Mouse (Mus musculus) embryonic facial prominence, embryonic 14.5 days (tissue): ENCODE measurements around the gene Ncoa3. TPM values are rescaled to one million over a fixed set of nuclear protein-coding genes. Genes with fewer than 3 reads are reported as not detected.

ENCODE experiments used
- ATAC-seq: fragments of 200-750 bp; cut with Nextera tagmentation; 2 replicates; pipeline ENCODE4 v1.8.0; 2017; ENCODE audit warnings: low read depth, moderate number of reproducible peaks, moderate TSS enrichment
- DNase-seq: peaks from one replicate; pipeline ENCODE4 v3.0.0-alpha.2; 2015; ENCODE audit warnings: low spot score
- H3K27ac ChIP-seq: fragments of 300-500 bp; sonication (generic); replicated peaks from 2 replicates; pipeline ENCODE4 v1.5.1; 2014; ENCODE audit warnings: low read depth, mild to moderate bottlenecking, low read length, moderate library complexity
- H3K27me3 ChIP-seq: fragments of 300-500 bp; sonication (generic); replicated peaks from 2 replicates; pipeline ENCODE4 v1.6.1; 2014; ENCODE audit warnings: low read length; ENCODE audit not compliant: control insufficient read depth, insufficient read depth
- H3K36me3 ChIP-seq: fragments of 300-500 bp; sonication (generic); 2 replicates; pipeline ENCODE4 v1.6.1; 2014; ENCODE audit warnings: low read length, mixed read lengths; ENCODE audit not compliant: control insufficient read depth, insufficient read depth
- H3K4me1 ChIP-seq: fragments of 300-500 bp; sonication (generic); 2 replicates; pipeline ENCODE4 v1.6.1; 2014; ENCODE audit warnings: antibody characterized with exemption, low read length; ENCODE audit not compliant: control insufficient read depth, insufficient read depth
- H3K4me2 ChIP-seq: fragments of 300-500 bp; sonication (generic); 2 replicates; pipeline ENCODE4 v1.6.1; 2014; ENCODE audit warnings: low read depth, mild to moderate bottlenecking, low read length, moderate library complexity, mixed read lengths
- H3K4me3 ChIP-seq: fragments of 300-500 bp; sonication (generic); 2 replicates; pipeline ENCODE4 v1.5.1; 2014; ENCODE audit warnings: low read depth, mild to moderate bottlenecking, low read length
- H3K9ac ChIP-seq: fragments of 300-500 bp; sonication (generic); 2 replicates; pipeline ENCODE4 v1.6.1; 2014; ENCODE audit warnings: low read depth, mild to moderate bottlenecking, low read length, moderate library complexity, mixed read lengths
- H3K9me3 ChIP-seq: fragments of 300-500 bp; sonication (generic); 2 replicates; pipeline ENCODE4 v1.6.1; 2016; ENCODE audit warnings: low read length; ENCODE audit not compliant: control insufficient read depth
- WGBS: fragments of 180-500 bp; shearing (Covaris S2); extraction: QIAGEN DNeasy Blood & Tissue Kit; methylation state at CpG from one replicate; pipeline ENCODE4 v1.1.7; 2014; 5-methylcytosine and 5-hydroxymethylcytosine counted together
- polyA plus RNA-seq: library from polyadenylated mRNA; unstranded; fragments of >200 nt; fragmentation: Nextera tagmentation; extraction: Ambion mirVana; gene quantifications from 2 replicates; pipeline ENCODE4 v1.2.1, GENCODE M21; 2014

Ncoa3 gene
- polyA plus RNA-seq, 1 experiment from 2014 or later, result 15.6 TPM

DNA sequence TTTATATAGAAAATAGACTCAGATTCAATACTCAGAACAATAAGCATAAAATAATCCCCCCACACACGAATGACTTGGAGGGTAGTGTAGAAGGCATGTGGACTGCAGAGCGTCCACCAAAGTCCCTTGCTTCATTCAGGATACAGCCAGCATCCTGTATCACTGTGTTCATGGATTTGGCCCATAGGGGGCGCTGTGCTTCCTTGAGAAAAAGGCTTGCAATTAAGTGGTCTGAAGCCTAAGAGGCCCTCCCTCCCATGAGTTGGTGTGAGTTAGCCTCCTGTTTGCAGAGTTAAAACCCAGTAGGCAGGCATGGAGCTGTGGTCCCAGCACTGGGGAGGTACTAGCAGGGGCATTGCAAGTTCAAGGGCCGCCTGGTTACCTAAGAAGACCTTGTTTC lies 115.9 kb downstream of the Ncoa3 start:
- Histone ChIP-seq H3K36me3 (peaks cover 27% of the 10 kb centered on the region), H3K4me1 (no peaks in the 10 kb centered on the region), H3K4me3 (no peak overlapping the region), H3K9ac (no peak overlapping the region), H3K27ac (no peak overlapping the region), H3K4me2 (no peak overlapping the region), H3K9me3 (no peaks in the 10 kb centered on the region), H3K27me3 (no peaks in the 10 kb centered on the region)
- ATAC-seq, result 0 out of 2 replicates have a peak, but pooled peaks have one; percentile 14
- peak; percentile 90 for DNase-seq
- 20% methylated on average over 4 of the region's 4 CpGs for WGBS

DNA sequence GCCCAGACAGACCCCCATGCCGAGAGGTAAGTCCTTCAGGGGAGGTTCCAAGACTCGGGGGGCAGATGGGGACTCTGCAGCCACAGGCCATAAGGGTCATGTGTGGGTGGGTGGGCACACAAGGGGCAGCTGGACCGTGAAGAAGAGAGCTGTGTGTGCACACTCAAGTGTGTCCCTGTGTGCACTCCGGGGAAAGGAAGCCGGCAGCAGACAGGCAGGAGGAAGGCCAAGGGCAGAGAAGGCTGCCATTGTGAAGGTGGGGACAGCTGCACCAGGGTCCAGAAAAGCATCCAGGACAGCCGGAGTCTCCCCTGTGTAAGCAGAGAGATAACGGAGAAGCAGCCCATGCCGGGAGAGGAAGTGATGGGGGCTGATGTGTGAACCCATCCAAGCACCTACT lies 118.3 kb downstream of the Ncoa3 start:
- 81% methylated on average over 8 of the region's 8 CpGs for WGBS
- DNase-seq (no peak), ATAC-seq (no peak)
- no peak overlapping the region for H3K4me3 ChIP-seq
- H3K4me2 ChIP-seq, result no peak overlapping the region
- peaks cover 40% of the 10 kb centered on the region for H3K36me3 ChIP-seq
- H3K27ac ChIP-seq, result no peak overlapping the region
- H3K9me3 ChIP-seq, result no peaks in the 10 kb centered on the region
- no peaks in the 10 kb centered on the region for H3K4me1 ChIP-seq
- H3K9ac ChIP-seq, result no peak overlapping the region
- no peaks in the 10 kb centered on the region for H3K27me3 ChIP-seq

DNA sequence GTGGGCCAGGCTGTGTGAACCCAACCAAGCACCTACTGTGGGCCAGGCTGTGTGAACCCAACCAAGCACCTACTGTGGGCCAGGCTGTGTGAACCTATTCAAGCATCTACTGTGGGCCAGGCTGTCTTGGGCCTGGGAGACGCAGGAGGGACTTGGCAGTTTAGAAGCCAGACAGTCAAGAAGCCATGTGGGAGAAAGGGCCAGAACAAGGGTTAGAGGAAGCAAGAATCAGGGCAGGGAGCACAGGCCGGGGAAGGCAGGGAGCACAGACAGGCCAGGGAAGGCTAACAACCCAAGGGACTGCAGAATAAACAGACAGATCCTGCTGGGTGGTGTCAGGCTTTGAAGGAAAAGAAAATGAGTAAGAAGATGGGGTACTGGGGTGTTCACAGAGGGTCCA lies 118.8 kb downstream of the Ncoa3 start:
- no peak for DNase-seq
- Histone ChIP-seq H3K36me3 (peaks cover 45% of the 10 kb centered on the region), H3K9me3 (no peaks in the 10 kb centered on the region), H3K4me3 (no peak overlapping the region), H3K9ac (no peak overlapping the region), H3K27ac (no peak overlapping the region), H3K4me1 (no peaks in the 10 kb centered on the region), H3K4me2 (no peak overlapping the region), H3K27me3 (no peaks in the 10 kb centered on the region)
- 81% methylated on average over 2 of the region's 2 CpGs for WGBS
- no peak for ATAC-seq

DNA sequence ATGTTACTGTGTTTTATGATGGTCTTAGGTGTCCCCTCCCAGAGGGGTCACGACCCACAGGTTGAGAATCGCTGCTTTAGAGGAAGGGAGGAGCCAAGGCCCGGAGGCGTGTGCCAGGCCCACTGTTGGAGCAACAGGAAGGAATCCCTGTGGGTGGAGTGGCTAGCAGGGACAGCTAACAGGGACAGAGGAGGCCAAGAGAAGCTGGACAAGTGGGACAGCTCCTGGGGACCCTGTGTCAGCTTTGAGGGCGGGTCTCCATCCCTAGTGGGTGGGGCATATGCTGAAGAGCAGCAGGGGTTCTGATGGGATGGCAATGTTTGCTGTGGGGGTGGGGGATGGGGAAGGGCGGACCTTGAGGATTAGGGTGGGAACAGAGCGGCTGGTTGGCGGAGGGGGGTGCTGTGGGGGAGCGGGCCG lies 119.4 kb downstream of the Ncoa3 start:
- Histone ChIP-seq H3K4me2 (no peak overlapping the region), H3K4me1 (no peaks in the 10 kb centered on the region), H3K36me3 (peaks cover 50% of the 10 kb centered on the region), H3K9ac (no peak overlapping the region), H3K27ac (no peak overlapping the region), H3K4me3 (no peak overlapping the region), H3K9me3 (no peaks in the 10 kb centered on the region), H3K27me3 (no peaks in the 10 kb centered on the region)
- WGBS, result 65% methylated on average over 10 of the region's 10 CpGs
- DNase-seq (no peak), ATAC-seq (no peak)

DNA sequence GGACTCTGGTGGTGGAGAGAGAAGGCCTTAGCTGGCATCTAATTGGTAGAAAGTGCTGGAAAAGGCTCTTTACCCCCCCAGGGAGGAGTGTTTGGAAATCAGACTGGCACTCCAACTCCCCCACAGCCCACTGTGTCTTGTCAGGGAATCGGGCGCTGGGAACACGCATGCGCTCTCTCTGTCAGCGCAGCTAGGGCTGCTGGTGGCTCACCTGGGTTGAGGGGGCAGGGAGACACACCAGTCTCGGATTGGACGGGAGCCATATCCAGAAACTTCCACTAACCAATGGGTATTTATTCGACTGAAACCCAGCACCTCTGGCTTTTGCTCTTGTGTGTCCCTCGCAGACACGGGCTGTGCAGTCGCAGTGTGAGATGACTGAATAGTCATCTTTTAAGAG lies 120.5 kb downstream of the Ncoa3 start:
- Histone ChIP-seq H3K4me3 (no peak overlapping the region), H3K4me1 (no peaks in the 10 kb centered on the region), H3K27me3 (no peaks in the 10 kb centered on the region), H3K4me2 (no peak overlapping the region), H3K36me3 (peaks cover 47% of the 10 kb centered on the region), H3K9ac (no peak overlapping the region), H3K27ac (no peak overlapping the region), H3K9me3 (no peaks in the 10 kb centered on the region)
- ATAC-seq (no peak), DNase-seq (no peak)
- WGBS, result 84% methylated on average over 11 of the region's 11 CpGs

DNA sequence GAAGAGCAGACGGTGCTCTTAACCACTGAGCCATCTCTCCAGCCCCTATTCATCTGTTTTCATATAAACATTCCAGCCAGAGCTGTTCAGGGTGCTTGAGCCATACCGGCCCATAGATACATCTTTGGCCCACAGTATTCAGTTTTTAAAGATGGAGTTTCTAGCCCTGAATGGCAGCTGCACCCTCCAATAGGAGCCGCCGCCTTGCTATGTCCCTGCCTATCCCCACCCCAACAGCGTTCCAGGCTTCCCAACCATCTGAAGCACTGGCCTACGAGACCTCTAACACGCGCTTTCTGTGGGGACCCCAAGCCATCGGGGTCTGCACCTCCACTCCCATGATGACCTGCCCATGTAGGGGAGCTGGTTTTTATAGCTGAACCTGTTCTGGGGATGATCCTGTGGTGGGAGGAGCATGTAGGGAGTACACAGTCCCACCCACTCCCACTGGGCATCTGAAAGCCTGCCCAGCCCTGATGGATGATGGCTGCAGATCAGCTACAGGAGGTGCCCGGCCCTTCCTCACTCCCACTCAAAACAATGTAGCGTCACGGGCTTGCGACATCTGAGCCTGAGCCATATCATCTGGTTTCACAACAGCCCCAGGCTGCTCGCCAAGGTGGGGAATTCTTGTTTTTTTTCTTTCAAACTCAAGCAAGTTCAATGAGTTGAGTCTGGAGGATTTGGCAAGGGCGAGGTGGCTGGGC lies 123.3 kb downstream of the Ncoa3 start:
- WGBS, result 76% methylated on average over 15 of the region's 15 CpGs
- DNase-seq (peak; percentile 64), ATAC-seq (peak; percentile 54; the same call in 1 of the 2 replicates)
- Histone ChIP-seq H3K9me3 (no peaks in the 10 kb centered on the region), H3K4me3 (no peak overlapping the region), H3K27me3 (no peaks in the 10 kb centered on the region), H3K4me2 (no peak overlapping the region), H3K36me3 (peaks cover 54% of the 10 kb centered on the region), H3K4me1 (peaks cover 3% of the 10 kb centered on the region; the same call in 1 of the 2 replicates), H3K27ac (no peak overlapping the region), H3K9ac (no peak overlapping the region)

DNA sequence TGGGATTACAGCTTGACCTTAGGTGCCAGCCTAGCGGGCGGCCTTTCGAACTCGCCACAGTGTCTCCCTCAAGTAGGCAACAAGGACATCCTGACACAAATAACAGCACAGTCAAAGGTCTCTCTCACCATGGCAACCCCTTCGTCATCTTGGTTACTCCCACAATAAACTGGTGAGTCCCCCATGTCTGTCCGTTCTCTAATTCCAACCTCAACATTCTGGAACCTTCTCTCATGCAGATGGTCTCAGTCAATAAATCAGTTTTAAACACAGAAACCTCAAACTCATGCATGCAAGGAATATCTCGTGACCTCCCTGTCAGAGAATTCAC lies 123.8 kb downstream of the Ncoa3 start:
- H3K4me1 ChIP-seq, result peaks cover 3% of the 10 kb centered on the region; the same call in 1 of the 2 replicates
- H3K4me2 ChIP-seq, result no peak overlapping the region
- H3K4me3 ChIP-seq, result no peak overlapping the region
- no peaks in the 10 kb centered on the region for H3K9me3 ChIP-seq
- H3K9ac ChIP-seq, result no peak overlapping the region
- DNase-seq, result no peak
- H3K27me3 ChIP-seq, result no peaks in the 10 kb centered on the region
- H3K27ac ChIP-seq, result no peak overlapping the region
- ATAC-seq, result no peak
- WGBS, result 93% methylated on average over 7 of the region's 7 CpGs
- peaks cover 54% of the 10 kb centered on the region for H3K36me3 ChIP-seq

DNA sequence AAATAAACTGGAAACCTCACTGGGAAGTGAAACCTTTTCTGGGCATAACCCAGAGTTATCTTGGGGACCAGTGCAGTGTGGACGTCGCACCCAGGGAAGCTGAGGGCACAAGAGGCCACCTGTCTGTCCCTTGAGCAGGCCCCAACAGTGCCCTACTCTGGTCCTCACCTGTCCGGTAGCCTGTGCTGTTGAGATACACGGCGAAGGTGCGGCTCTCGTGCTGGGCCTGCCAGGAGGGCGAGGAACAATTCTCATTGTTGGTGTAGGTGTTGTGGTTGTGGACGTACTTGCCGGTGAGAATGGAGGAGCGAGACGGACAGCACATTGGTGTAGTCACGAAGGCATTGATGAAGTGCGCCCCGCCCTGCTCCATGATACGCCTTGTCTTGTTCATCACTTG lies 124.3 kb downstream of the Ncoa3 start:
- no peak; the same call in 1 of the 2 replicates for ATAC-seq
- Histone ChIP-seq H3K4me3 (no peak overlapping the region), H3K4me2 (no peak overlapping the region), H3K9me3 (no peaks in the 10 kb centered on the region), H3K4me1 (peaks cover 3% of the 10 kb centered on the region; the same call in 1 of the 2 replicates), H3K9ac (no peak overlapping the region), H3K27ac (no peak overlapping the region), H3K27me3 (no peaks in the 10 kb centered on the region), H3K36me3 (peaks cover 54% of the 10 kb centered on the region)
- DNase-seq, result no peak
- WGBS, result 97% methylated on average over 16 of the region's 16 CpGs

DNA sequence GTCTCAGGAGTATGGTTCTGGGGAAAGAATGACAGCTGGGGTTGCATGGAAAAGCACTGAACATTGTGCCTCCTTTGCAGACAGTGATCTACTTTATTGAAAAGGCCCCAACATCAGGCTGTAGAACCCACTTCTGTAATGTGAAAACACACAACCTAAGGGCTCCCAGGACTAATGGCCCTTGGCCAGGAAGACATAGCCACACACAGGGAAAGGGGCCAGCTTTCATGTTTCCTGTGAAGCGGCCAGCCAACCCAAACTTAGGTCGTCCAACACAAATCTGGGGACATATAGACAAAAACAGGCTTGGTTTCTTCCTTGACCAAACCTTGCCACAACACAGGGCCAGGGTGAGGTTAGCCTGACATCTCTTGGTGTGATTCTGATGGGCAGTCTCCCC lies 127.6 kb downstream of the Ncoa3 start:
- H3K27me3 ChIP-seq, result no peaks in the 10 kb centered on the region
- no peak for DNase-seq
- ATAC-seq, result no peak
- peaks cover 53% of the 10 kb centered on the region for H3K36me3 ChIP-seq
- no peak overlapping the region for H3K27ac ChIP-seq
- H3K4me2 ChIP-seq, result no peak overlapping the region
- no peaks in the 10 kb centered on the region for H3K9me3 ChIP-seq
- H3K4me1 ChIP-seq, result peaks cover 3% of the 10 kb centered on the region; the same call in 1 of the 2 replicates
- H3K9ac ChIP-seq, result no peak overlapping the region
- no peak overlapping the region for H3K4me3 ChIP-seq
- WGBS, result 85% methylated on average over 2 of the region's 2 CpGs
